Mouse (Mus musculus) neural tube, embryonic 13.5 days (tissue): ENCODE measurements at regions not wholly inside any gene's neighbourhood (a gene's known extent, or its start where the extent isn't known, plus 50 kb on each side); places are given as distances from the start of the nearest gene placed in this dataset.

Experiments
- ATAC-seq: fragments of 200-750 bp; cut with Nextera tagmentation; 2 replicates; pipeline ENCODE4 v1.8.0; 2017; ENCODE audit warnings: low read depth, mild to moderate bottlenecking, moderate TSS enrichment, moderate library complexity
- H3K27ac ChIP-seq: fragments of 300-500 bp; sonication (generic); replicated peaks from 2 replicates; pipeline ENCODE4 v1.5.1; 2015; ENCODE audit warnings: moderate library complexity, mild to moderate bottlenecking, inconsistent platforms
- H3K27me3 ChIP-seq: fragments of 300-500 bp; sonication (generic); 2 replicates; pipeline ENCODE4 v1.6.1; 2015; ENCODE audit warnings: mild to moderate bottlenecking, inconsistent platforms
- H3K36me3 ChIP-seq: fragments of 300-500 bp; sonication (generic); 2 replicates; pipeline ENCODE4 v1.6.1; 2015; ENCODE audit warnings: mild to moderate bottlenecking, inconsistent platforms
- H3K4me1 ChIP-seq: fragments of 300-500 bp; sonication (generic); replicated peaks from 2 replicates; pipeline ENCODE4 v1.6.1; 2015; ENCODE audit warnings: inconsistent platforms
- H3K4me2 ChIP-seq: fragments of 300-500 bp; sonication (generic); 2 replicates; pipeline ENCODE4 v1.6.1; 2015; ENCODE audit warnings: inconsistent platforms, mild to moderate bottlenecking, moderate library complexity
- H3K4me3 ChIP-seq: fragments of 300-500 bp; sonication (generic); 2 replicates; pipeline ENCODE4 v1.5.1; 2015; ENCODE audit warnings: mild to moderate bottlenecking, inconsistent platforms
- H3K9ac ChIP-seq: fragments of 300-500 bp; sonication (generic); 2 replicates; pipeline ENCODE4 v1.6.1; 2015; ENCODE audit warnings: moderate library complexity, mild to moderate bottlenecking, inconsistent platforms
- H3K9me3 ChIP-seq: fragments of 300-500 bp; sonication (generic); 2 replicates; pipeline ENCODE4 v1.6.1; 2016; ENCODE audit warnings: inconsistent platforms
- WGBS: fragments of 180-500 bp; shearing (Covaris S2); methylation state at CpG from one replicate; pipeline ENCODE4 v1.1.7; 2015; 5-methylcytosine and 5-hydroxymethylcytosine counted together

DNA sequence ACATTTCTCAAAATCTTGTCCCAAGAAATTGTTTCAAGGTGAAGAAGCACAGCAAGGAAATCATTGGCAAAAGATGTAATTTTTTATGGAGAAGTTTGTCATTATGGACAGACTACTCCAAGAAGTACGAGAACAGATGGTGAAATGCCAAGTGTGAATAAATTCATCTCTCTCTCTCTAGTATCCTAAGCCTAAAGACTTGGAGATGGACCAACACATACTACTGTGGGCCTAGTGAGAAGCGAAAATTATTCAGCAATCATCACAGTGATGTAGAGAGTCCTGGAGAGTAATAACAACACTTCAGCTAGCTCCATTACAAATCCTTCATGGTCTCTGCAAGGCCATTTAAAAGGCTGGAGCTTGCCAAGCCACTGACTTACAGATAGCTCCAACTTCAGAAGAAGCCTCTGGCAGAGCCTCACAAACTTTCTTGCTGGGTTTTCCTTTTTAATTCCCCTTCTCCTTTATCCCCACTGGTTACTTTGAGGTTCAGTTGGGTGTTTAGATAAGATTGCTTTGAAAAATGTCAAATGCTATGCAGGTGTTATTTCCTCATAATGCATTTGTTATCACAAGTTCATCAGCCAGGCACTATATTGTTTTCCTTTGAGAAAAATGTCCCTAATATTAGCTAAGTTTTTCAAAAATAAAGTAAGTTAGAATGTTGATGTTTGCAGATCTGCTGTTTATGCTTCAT, 330.9 kb upstream of the Mgat4c start:
- no peak overlapping the region for H3K4me2 ChIP-seq
- H3K27ac ChIP-seq = no peak overlapping the region
- H3K36me3 ChIP-seq = no peaks in the 10 kb centered on the region
- 73% methylated on average over 2 of the region's 2 CpGs for WGBS
- no peaks in the 10 kb centered on the region for H3K9me3 ChIP-seq
- no peaks in the 10 kb centered on the region for H3K27me3 ChIP-seq
- no peak overlapping the region for H3K4me3 ChIP-seq
- H3K4me1 ChIP-seq = no peaks in the 10 kb centered on the region
- H3K9ac ChIP-seq = no peak overlapping the region
- ATAC-seq = no peak

DNA sequence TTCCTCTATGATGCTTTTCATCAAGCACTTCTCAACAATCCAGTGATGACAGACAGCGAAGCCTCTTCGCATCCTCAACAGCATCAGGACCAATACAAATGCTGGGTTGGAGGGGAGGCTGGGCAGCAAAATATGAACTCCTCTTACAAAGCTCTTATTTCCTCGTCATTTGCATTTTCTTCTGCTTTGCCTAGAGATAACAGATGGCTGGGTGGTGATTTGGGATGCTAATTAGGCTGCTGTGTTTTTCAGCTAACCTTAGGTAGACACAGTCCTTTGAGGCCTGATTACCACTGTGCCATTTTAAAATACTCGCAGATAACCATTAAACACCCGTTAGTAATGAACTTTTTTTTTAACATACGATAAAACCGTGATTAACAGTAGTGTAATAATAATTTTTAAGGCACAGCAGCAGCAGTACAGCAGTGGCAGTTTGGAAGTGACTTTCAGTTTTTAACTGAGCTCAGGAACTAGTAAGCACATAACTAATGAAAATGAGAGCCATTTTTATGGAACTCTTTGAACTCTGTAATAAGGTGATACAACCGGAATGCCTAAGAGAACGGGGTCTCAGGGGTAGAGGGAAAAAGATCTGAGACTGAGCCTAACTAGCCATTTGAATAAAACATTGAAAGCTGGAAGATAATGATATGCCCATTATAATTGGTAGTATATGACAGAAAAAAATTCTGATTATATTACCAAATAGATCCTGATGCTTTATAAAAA, 307.3 kb upstream of the Mgat4c start:
- Histone ChIP-seq H3K9me3 (no peaks in the 10 kb centered on the region), H3K27ac (peak overlapping the region; percentile 61), H3K27me3 (no peaks in the 10 kb centered on the region), H3K4me3 (no peak overlapping the region), H3K4me1 (peaks cover 8% of the 10 kb centered on the region; the same call in 1 of the 2 replicates), H3K36me3 (no peaks in the 10 kb centered on the region), H3K9ac (no peak overlapping the region), H3K4me2 (no peak overlapping the region)
- peak; percentile 92 for ATAC-seq
- 49% methylated on average over 9 of the region's 9 CpGs for WGBS

DNA sequence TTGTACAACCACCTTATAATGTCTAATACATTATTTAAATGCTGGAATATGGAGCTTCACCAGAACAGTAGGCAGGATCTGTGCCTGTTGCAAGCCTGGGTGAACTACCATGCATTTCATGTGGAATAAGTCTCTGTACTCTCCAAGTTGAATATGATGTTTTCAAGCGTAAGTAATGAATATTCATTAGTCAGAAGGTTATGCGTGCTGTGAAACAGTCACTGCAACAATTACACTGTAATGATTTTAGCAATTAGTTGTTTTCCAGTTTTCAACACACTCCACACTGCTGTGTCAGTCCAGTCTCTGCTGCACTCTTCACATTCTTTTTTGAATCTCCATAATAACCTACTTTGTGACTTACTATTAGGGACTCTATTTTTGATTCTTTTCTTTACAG, 287.9 kb upstream of the Mgat4c start:
- no peaks in the 10 kb centered on the region for H3K27me3 ChIP-seq

DNA sequence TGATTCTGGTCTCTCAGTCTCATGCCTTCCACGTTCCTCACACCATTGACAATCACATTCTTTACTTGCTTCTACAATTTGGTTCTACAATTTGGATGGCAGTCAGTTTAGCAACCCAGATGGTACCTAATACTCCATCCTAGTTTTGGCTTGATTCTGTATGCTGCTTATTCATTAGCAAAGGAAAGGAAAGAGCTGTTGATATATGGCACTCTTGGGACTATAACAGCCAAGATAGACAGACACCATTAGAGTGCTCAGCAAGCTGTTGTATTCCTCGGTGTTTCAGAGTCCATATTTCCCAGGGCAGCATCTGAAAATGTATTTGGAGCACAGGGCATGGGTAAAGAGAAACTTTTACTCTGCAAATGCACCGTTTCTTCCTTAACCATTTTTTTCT, 282.1 kb upstream of the Mgat4c start:
- Histone ChIP-seq H3K4me3 (no peak overlapping the region), H3K4me1 (no peaks in the 10 kb centered on the region), H3K9ac (no peak overlapping the region), H3K9me3 (no peaks in the 10 kb centered on the region), H3K27ac (no peak overlapping the region), H3K36me3 (no peaks in the 10 kb centered on the region), H3K4me2 (no peak overlapping the region), H3K27me3 (no peaks in the 10 kb centered on the region)
- WGBS = 46% methylated on average over 3 of the region's 3 CpGs
- ATAC-seq = peak; percentile 86; the same call in 1 of the 2 replicates

More for the DNA sequence above, 287.9 kb upstream of the Mgat4c start:
- WGBS = 56% methylated on average over 2 of the region's 2 CpGs
- no peak overlapping the region for H3K27ac ChIP-seq
- no peaks in the 10 kb centered on the region for H3K9me3 ChIP-seq
- no peak for ATAC-seq
- no peaks in the 10 kb centered on the region for H3K4me1 ChIP-seq
- H3K9ac ChIP-seq = no peak overlapping the region
- H3K36me3 ChIP-seq = no peaks in the 10 kb centered on the region
- no peak overlapping the region for H3K4me3 ChIP-seq
- H3K4me2 ChIP-seq = no peak overlapping the region

DNA sequence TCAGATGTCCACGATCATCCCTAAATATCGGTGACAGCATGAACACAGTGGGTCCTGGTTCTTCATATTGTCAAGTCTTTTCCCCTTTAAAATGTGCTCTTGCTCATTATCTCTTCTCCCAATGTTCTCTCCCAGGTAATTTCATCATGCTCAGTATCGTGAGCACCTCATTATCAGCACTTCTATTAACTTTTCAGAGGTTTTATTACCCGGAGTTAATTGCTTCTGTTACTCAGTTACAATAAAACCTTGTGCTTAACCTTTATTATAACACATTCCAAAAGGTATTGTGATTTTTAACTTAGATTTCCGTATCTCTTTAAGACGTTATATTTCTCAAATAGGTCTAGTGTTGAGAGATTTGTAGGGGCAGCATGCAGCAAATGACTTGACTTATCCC, 266.0 kb upstream of the Mgat4c start:
- 66% methylated on average over 6 of the region's 6 CpGs for WGBS
- no peak overlapping the region for H3K4me2 ChIP-seq
- no peak for ATAC-seq

GRCm38 (mm10) chr10:101422562-101422961, 258.7 kb upstream of the Mgat4c start:
- Histone ChIP-seq H3K27ac (no peak overlapping the region; the same call in 1 of the 2 replicates), H3K9ac (no peak overlapping the region), H3K9me3 (no peaks in the 10 kb centered on the region), H3K4me3 (no peak overlapping the region), H3K27me3 (no peaks in the 10 kb centered on the region), H3K4me2 (no peak overlapping the region), H3K36me3 (no peaks in the 10 kb centered on the region), H3K4me1 (0 out of 2 replicates have a peak, but pooled peaks cover 3% of the 10 kb centered on the region)
- WGBS = 34% methylated on average over 4 of the region's 4 CpGs
- ATAC-seq = no peak

More for the DNA sequence above, 266.0 kb upstream of the Mgat4c start:
- no peak overlapping the region for H3K27ac ChIP-seq
- no peaks in the 10 kb centered on the region for H3K36me3 ChIP-seq
- no peaks in the 10 kb centered on the region for H3K9me3 ChIP-seq
- H3K27me3 ChIP-seq = no peaks in the 10 kb centered on the region
- H3K4me1 ChIP-seq = no peaks in the 10 kb centered on the region
- no peak overlapping the region for H3K9ac ChIP-seq
- no peak overlapping the region for H3K4me3 ChIP-seq
